Mouse (Mus musculus): Measurements from ENCODE around the gene Arhgap33.

- TF ChIP-seq CTCF (IDR thresholded peaks at IDR 0.05; ENCODE audit: extremely low read depth, insufficient read depth, low read length) (no peak), POLR2A (IDR thresholded peaks at IDR 0.05; ENCODE audit: extremely low read depth, insufficient read depth, low read length) (no peak)
Measured at GRCm38 (mm10) chr7:30563906-30564280, 29.0 kb upstream of the Arhgap33 start.
